Mouse (Mus musculus) lung, postnatal 36 days (tissue): Measurements from ENCODE around the gene Cisd1.

Source experiments
- DNase-seq: peaks from one replicate; pipeline ENCODE4 v3.0.0; 2022; ENCODE audit warnings: mixed read lengths

Gene Cisd1

DNA sequence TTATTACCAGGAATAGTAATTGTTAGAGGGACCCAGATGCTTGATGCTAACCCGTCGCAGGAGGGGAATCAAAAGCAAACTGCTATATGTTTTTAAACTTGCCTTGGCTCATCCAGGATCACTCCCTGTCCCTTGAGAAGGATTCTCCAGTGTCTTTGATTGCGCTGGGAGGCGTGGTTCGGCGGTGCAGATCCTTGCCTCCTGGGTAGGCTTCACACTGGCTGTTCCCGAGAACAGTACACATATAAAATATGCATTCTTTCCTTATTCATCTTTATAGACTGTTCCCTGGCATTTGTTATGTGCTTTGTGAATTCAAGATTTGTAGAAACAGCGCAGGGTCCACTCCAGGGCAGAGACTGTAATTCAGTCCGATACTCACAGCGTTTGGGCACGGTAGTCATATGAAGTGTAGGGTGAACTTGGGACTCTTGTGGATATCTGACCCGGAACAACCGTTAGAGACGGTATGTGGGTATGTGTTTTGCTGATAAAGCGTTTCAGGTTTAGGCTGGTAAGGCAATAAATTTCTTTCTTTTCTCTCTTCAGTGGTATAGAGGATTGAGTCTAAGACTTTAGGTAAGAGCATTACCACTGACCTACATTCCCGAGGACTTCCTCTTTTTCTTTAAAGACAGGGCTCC lies 4.0 kb upstream of the Cisd1 start:
- DNase-seq = no peak

GRCm38 (mm10) chr10:71347964-71348636 lies 3.3 kb upstream of the Cisd1 start:
- peak; percentile 64 for DNase-seq

GRCm38 (mm10) chr10:71347509-71347949 lies 2.8 kb upstream of the Cisd1 start, which contains the start of gene Ipmk:
Gene Ipmk, plus strand, starts transcription at chr10:71347763.
- peak; percentile 100 for DNase-seq

DNA sequence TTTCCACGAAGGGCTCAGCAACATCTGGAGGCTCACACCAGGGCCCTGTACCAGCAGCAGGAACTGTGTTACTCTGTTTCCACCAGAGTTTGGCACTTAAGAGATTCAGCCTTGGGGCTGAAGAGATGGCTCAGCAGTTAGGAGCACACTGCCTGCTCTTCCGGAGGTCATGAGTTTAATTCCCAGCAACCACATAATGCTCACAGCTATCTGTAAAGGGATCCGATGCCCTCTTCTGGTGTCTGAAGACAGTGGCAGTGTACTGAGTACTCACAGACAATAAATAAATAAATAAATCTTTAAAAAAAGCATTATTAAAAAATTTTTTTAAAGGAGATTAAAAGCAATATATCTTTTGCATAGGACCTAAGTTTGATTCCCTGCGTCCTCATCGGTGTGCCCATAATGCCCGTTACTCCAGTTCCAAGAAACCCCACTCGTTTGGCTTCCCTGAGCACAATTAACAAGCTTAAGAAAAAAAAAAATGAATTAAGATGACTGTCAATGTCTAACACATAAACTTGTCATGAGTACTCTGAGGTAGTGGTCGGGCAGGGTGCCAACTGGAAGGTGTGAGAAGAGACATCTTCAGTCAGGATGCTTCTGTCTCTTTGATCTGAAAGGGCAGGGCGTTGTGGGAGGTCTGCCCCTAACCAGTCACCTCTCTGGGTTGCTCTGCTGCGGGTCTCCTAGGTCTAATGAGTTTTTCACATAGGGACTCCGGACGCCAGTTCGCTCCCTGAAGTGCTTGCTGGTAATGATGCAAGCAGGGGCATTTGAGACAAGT lies 2.2 kb upstream of the Cisd1 start:
- peak; percentile 65 for DNase-seq

- DNase-seq = no peak
These were observed 1.4 kb upstream of the Cisd1 start for GRCm38 (mm10) chr10:71346106-71346505.

- no peak for DNase-seq
These were observed 1.0 kb downstream of the Cisd1 start for GRCm38 (mm10) chr10:71343567-71344265.

- peak; percentile 37 for DNase-seq
These were observed 1.6 kb downstream of the Cisd1 start for GRCm38 (mm10) chr10:71343130-71343529.

DNA sequence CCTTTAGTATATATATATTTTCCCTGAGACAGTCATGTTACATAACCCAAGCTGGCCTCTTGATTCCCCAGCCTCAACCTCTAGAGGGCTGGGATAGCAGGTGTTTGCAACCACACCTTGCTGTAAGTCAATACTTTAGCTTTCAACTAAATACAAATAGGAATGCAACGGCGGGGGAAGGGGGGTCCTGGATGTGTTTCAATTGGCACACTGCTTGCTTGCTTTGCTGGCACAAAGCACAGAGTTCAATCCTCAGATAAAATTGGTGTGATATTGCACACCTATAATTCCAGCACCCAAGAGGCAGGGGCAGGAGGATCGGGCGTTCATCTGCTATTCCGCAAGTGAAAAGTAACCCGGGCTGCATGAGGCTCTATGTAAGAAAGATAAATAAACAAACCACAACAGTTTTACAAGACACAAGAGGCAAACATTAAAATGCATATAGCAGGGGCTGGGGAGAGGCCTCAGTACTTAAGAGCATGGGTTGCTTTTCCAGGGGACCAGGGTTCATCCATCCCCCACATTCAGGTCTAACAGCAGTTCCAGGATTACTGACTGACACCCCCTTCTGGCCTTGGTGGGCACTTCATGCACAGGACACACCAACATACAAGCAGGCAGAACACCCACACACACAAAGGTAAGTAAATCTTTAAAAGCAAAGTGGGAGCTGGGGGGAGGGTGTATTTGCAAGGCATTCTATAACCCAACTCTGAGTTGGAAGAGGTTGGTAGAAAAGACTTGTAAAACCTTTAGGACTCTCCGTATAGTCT lies 2.5 kb downstream of the Cisd1 start:
- peak; percentile 47 for DNase-seq

GRCm38 (mm10) chr10:71341290-71341689 lies 3.5 kb downstream of the Cisd1 start:
- DNase-seq = no peak

GRCm38 (mm10) chr10:71340195-71340594 lies 4.6 kb downstream of the Cisd1 start:
- DNase-seq = no peak

DNA sequence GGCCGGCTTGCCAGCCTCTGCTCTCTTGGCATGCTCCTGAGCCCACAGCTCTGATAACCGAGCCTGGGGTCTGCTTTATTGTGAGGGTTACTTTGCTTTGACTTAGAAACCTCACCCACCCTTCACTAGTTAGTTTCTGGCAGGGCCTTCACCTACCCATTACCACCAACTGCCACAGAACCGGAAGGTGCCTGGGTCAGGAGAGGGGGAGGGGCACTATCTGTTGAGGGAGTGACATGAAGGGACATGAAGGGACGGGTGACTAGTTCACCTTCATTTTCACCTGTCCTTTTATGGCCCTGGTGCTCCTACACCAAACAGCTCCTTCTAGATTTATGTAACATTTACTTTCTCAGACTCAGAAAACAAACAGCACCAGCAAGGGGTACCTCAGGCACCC lies 5.3 kb downstream of the Cisd1 start:
- no peak for DNase-seq

DNA sequence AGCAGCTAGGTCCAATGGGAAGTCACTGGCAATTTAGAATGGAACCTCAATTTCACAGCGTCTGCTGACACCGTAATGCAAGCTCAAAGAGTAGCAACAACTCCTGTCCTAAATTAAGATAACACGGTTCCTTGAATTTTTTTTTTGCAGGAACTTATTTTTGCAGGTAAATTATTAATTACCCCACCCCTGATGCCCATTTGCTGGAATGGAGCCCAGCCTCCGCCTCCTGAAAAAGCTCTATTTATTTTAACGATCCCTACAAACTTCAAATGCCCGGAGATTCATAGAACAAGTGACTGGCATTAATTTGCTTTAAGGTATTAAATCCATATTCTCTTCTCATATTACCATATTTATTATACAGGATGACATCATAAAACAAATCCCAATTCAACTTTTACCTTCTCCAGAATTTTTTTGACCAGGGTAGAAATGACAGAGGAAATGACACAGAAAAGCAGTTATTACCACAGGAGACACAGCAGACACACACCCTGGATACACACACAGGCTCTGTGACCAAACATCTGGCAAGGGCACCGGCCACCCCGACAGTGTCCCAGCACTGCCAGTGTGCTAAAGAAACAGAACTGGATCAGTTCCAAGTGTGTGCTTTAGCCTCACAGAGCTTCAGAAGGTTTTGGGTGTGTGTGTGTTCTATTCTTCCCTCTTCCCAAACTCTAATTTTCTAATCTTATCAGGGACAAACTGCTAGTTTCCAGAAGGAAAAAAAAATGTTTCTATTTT lies 6.4 kb downstream of the Cisd1 start:
- no peak for DNase-seq

GRCm38 (mm10) chr10:71337733-71338132 lies 7.0 kb downstream of the Cisd1 start:
- DNase-seq = no peak

DNA sequence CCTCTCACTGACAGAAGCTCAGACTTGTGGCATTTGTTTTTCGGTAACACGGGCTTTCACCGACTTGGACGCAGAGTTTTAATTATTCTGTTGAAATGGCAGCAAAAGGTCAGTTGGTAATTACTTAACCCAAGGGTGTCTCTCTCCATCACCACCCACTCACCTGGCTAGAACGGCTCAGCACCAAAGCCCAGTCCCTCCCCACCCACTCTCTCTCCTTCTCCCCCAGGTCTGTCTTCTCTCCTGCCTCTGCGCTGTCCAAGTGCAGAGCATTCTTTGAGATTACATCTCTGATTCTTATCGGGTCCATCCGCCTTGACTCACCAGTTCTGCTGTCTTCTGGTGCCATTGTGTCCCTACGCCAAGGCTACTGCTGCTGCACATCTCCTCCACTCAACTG lies 11.9 kb downstream of the Cisd1 start:
- DNase-seq = no peak

- DNase-seq = no peak
These were observed 12.4 kb downstream of the Cisd1 start for GRCm38 (mm10) chr10:71332376-71332775.

- DNase-seq = no peak
These were observed 12.8 kb downstream of the Cisd1 start for GRCm38 (mm10) chr10:71331908-71332307.

- no peak for DNase-seq
These were observed 14.7 kb downstream of the Cisd1 start for GRCm38 (mm10) chr10:71330070-71330469.

DNA sequence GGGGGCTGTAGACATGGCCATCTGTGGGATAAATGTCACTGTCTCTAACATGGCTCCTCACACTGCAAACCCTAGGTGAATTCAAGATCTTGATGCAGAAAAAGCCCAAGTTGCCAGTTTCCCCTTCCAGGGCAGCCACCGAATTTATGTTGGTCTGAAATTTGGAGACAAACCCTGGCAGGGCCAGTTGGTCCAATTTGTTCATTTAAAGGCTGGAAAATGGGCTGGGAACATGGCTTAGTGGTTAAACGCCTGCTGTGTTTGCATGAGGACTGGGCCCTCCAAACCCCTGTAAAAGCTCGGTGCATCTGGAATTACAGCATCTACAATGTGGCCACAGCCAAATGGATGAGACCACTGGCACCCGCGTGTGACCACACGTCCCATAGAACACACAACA lies 15.5 kb downstream of the Cisd1 start:
- no peak for DNase-seq

- no peak for DNase-seq
These were observed 15.9 kb downstream of the Cisd1 start for GRCm38 (mm10) chr10:71328870-71329269.

GRCm38 (mm10) chr10:71328382-71328781 lies 16.4 kb downstream of the Cisd1 start:
- DNase-seq = no peak

GRCm38 (mm10) chr10:71327386-71327785 lies 17.4 kb downstream of the Cisd1 start:
- no peak for DNase-seq

DNA sequence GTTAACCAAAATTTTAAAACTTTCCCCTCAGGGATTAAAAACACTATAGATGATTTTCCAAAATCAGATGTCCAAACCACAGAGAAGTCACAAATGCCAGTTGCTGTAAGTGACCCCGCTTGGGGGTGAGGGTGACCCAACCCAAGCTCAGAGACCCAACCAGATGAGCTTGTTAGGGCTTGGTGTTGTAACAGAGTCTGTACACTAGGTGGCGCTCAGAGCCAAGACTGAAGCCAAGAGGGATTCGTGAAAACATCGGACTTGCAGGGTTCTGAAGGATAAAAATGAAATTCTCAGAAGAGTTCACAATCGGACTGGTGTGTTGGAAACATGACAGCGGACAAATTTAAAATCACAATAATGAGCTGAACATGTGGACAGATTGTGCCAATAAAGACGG lies 18.0 kb downstream of the Cisd1 start:
- DNase-seq = peak; percentile 80
